Mouse (Mus musculus) testis, adult 2 months (tissue): Measurements from ENCODE around the gene Filip1l.

Source experiments
- CTCF ChIP-seq: fragments of 200-500 bp; IDR thresholded peaks from 2 replicates; pipeline ENCODE4 v1.5.1; 2012; ENCODE audit warnings: low read depth, mild to moderate bottlenecking, inconsistent platforms, low read length, moderate library complexity; ENCODE audit not compliant: control insufficient read depth, insufficient read depth, insufficient replicate concordance
- POLR2A ChIP-seq: fragments of 200-500 bp; IDR thresholded peaks from 2 replicates; pipeline ENCODE4 v1.6.1; 2012; ENCODE audit warnings: low read depth, mild to moderate bottlenecking, inconsistent platforms, low read length, moderate library complexity; ENCODE audit not compliant: control insufficient read depth

- TF ChIP-seq CTCF (no peak), POLR2A (no peak)
Observed at GRCm38 (mm10) chr16:57491853-57492252, 139.0 kb downstream of the Filip1l start.
